Mouse (Mus musculus): Measurements from ENCODE around the gene Olfr536. TPM values are rescaled to one million over a fixed set of nuclear protein-coding genes. Genes with fewer than 3 reads are reported as not detected.

Gene Olfr536
- total and polyA plus RNA-seq, 3 experiments = not detected

GRCm38 (mm10) chr7:140488981-140489380, 18.2 kb downstream of the Olfr536 start:
- dilution Hi-C loops (cut with MboI; ENCODE audit: extremely low pct_ligation_motif_present, extremely low pct_unique_long_range_greater_than_20kb, low sequenced_read_pairs) = no loop called here
- H3K4me3 ChIP-seq (replicated peaks in 1 of 3; ENCODE audit: low read depth in 2 of 3, low read length in 2 of 3, poor library complexity in 1 of 3) = no peak overlapping the region
- no peak overlapping the region for H3K9ac ChIP-seq (ENCODE audit: insufficient read depth, low read depth)
- TF ChIP-seq MXI1 (IDR thresholded peaks at IDR 0.05; ENCODE audit: low read depth, low read length) = no peak
- no peak for TF ChIP-seq BHLHE40 (IDR thresholded peaks at IDR 0.05; ENCODE audit: low read depth, low read length)
- TF ChIP-seq POLR2AphosphoS2 (IDR thresholded peaks at IDR 0.05; ENCODE audit: low read depth, low read length) = no peak
- TF ChIP-seq MAZ (IDR thresholded peaks at IDR 0.05; ENCODE audit: low read depth, low read length) = no peak
- no peak for TF ChIP-seq MAFK (IDR thresholded peaks at IDR 0.05; ENCODE audit: insufficient replicate concordance, low read length)
- no peak for TF ChIP-seq GABPA (IDR thresholded peaks at IDR 0.05; ENCODE audit: insufficient replicate concordance, low read depth, low read length)
- TF ChIP-seq NRF1 (IDR thresholded peaks at IDR 0.05; ENCODE audit: low read depth, low read length) = no peak
- no peak for TF ChIP-seq USF1 (IDR thresholded peaks at IDR 0.05; ENCODE audit: low read depth, low read length)
- TF ChIP-seq ZKSCAN1 (IDR thresholded peaks at IDR 0.05; ENCODE audit: borderline replicate concordance, low read depth, low read length) = no peak
- TF ChIP-seq SIN3A (IDR thresholded peaks at IDR 0.05; ENCODE audit: low read length) = no peak
- no peak for TF ChIP-seq EP300 (IDR thresholded peaks at IDR 0.05; ENCODE audit: low read length)
- TF ChIP-seq JUND (conservative IDR thresholded peaks at IDR 0.05; ENCODE audit: low read depth, low read length) = no peak
- TF ChIP-seq TBP (conservative IDR thresholded peaks at IDR 0.05; ENCODE audit: low read depth, low read length) = no peak
- TF ChIP-seq KAT2A (IDR thresholded peaks at IDR 0.05; ENCODE audit: insufficient replicate concordance, low read length) = no peak
- TF ChIP-seq USF2 (conservative IDR thresholded peaks at IDR 0.05; ENCODE audit: low read depth, low read length) = no peak
- TF ChIP-seq E2F4 (IDR thresholded peaks at IDR 0.05; ENCODE audit: insufficient replicate concordance, low read depth, low read length) = no peak
- no peak for TF ChIP-seq CHD2 (IDR thresholded peaks at IDR 0.05; ENCODE audit: low read length)
- in situ Hi-C loops (cut with MboI; ENCODE audit: low pct_ligation_motif_present, low pct_unique_long_range_greater_than_20kb, low sequenced_read_pairs) = no loop called here
- H3K4me1 ChIP-seq (ENCODE audit: control insufficient read depth in 1 of 2, insufficient read depth in 2 of 2) = no peaks in the 10 kb centered on the region
- no peak for DNase-seq (ENCODE audit: extremely low read depth)
- H3K79me2 ChIP-seq (replicated peaks; ENCODE audit: control insufficient read depth, extremely low read depth, insufficient read depth, poor library complexity, severe bottlenecking) = no peaks in the 10 kb centered on the region
- H3K36me3 ChIP-seq (replicated peaks in 1 of 2; ENCODE audit: control insufficient read depth in 1 of 2, insufficient read depth in 1 of 2, low read length in 1 of 2) = no peaks in the 10 kb centered on the region
- H3K27ac ChIP-seq (ENCODE audit: insufficient read depth, low read depth) = no peak overlapping the region
- H3K9me3 ChIP-seq (replicated peaks; ENCODE audit: low read length) = peaks cover 2% of the 10 kb centered on the region
- H3K27me3 ChIP-seq (replicated peaks) = peaks cover 61% of the 10 kb centered on the region
- no peak overlapping the region for H3K4me2 ChIP-seq (ENCODE audit: insufficient read depth, low read depth, poor library complexity, severe bottlenecking)

DNA sequence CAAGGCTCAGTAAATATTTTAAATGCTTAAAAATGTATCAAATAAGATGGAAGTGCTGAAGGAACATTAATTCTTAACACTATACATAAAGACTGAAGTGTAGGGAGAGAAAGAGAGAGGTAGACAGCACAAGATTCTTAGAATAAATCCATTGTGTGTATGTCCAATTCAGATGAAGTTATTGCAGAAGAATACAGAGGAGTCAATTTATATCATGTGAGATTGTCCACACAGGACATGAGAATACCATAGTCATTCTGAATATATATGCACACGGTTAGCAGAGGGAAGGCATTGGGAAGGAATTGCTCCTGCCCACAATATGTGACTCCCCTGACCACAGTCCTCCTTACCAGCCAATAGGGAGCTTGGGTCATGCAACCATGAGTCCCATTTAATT, 23.3 kb downstream of the Olfr536 start, which contains the start of gene Olfr535:
Gene Olfr535 (plus strand): TSS at position 301 of the 400 bp plus-strand sequence.
- Histone ChIP-seq H3K27ac (ENCODE audit: insufficient read depth, low read depth) (no peak within 1 kb of the TSS), H3K9me3 (replicated peaks; ENCODE audit: low read length) (no peaks in the 10 kb centered on the region), H3K27me3 (replicated peaks) (peaks cover 74% of the 10 kb centered on the region), H3K4me2 (ENCODE audit: insufficient read depth, low read depth, poor library complexity, severe bottlenecking) (no peak within 1 kb of the TSS), H3K9ac (ENCODE audit: insufficient read depth, low read depth) (no peak within 1 kb of the TSS), H3K4me1 (ENCODE audit: control insufficient read depth in 1 of 2, insufficient read depth in 2 of 2) (no peaks in the 10 kb centered on the region), H3K4me3 (replicated peaks in 1 of 3; ENCODE audit: low read depth in 2 of 3, low read length in 2 of 3, poor library complexity in 1 of 3) (no peak within 1 kb of the TSS), H3K36me3 (replicated peaks in 1 of 2; ENCODE audit: control insufficient read depth in 1 of 2, insufficient read depth in 1 of 2, low read length in 1 of 2) (no peaks in the 10 kb centered on the region), H3K79me2 (replicated peaks; ENCODE audit: control insufficient read depth, extremely low read depth, insufficient read depth, poor library complexity, severe bottlenecking) (no peaks in the 10 kb centered on the region)
- in situ Hi-C loops (cut with MboI; ENCODE audit: low pct_ligation_motif_present, low pct_unique_long_range_greater_than_20kb, low sequenced_read_pairs) (no loop called here), dilution Hi-C loops (cut with MboI; ENCODE audit: extremely low pct_ligation_motif_present, extremely low pct_unique_long_range_greater_than_20kb, low sequenced_read_pairs) (no loop called here)
- no peak for DNase-seq (ENCODE audit: extremely low read depth)
- no peak for TF ChIP-seq EP300 (IDR thresholded peaks at IDR 0.05; ENCODE audit: low read length)
- TF ChIP-seq PAX5 (IDR thresholded peaks at IDR 0.05; ENCODE audit: low read length) = no peak
- TF ChIP-seq NELFE (IDR thresholded peaks at IDR 0.05; ENCODE audit: low read depth, low read length) = no peak
- no peak for TF ChIP-seq POLR2AphosphoS2 (IDR thresholded peaks at IDR 0.05; ENCODE audit: low read depth, low read length)
- TF ChIP-seq CHD2 (IDR thresholded peaks at IDR 0.05; ENCODE audit: low read length) = no peak
- TF ChIP-seq JUN (IDR thresholded peaks at IDR 0.05; ENCODE audit: insufficient read depth, low read depth, low read length) = no peak
- no peak for TF ChIP-seq ELF1 (IDR thresholded peaks at IDR 0.05; ENCODE audit: low read depth, low read length)
- no peak for TF ChIP-seq NRF1 (IDR thresholded peaks at IDR 0.05; ENCODE audit: low read depth, low read length)
- no peak for TF ChIP-seq ZKSCAN1 (IDR thresholded peaks at IDR 0.05; ENCODE audit: borderline replicate concordance, low read depth, low read length)
